Mouse (Mus musculus): Measurements from ENCODE around the gene Myoc.
"Not testable (repeated sequence)": the region's sequence is repeated elsewhere in the genome, so short reads cannot be mapped to it uniquely, and the experiment has no call there.

Gene Myoc

DNA sequence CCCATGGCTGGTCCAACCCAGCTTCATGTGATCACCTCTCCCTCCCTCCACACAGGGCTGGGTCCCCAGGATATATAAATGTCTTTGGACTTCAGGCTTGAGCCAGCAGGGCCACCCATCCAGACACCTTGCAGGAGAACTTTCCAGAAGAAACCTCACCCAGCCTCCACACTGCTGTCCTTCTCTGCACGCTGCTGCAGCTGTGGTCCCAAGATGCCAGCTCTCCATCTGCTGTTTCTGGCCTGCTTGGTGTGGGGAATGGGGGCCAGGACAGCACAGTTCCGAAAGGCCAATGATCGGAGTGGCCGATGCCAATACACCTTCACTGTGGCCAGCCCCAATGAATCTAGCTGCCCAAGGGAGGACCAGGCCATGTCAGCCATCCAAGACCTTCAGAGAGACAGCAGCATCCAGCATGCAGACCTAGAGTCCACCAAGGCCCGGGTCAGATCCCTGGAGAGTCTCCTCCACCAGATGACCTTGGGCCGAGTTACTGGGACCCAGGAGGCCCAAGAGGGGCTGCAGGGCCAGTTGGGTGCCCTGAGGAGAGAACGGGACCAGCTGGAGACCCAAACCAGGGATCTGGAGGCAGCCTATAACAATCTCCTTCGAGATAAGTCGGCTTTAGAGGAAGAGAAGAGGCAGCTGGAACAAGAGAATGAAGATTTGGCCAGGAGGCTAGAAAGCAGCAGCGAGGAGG, at the start of gene Myoc:
Gene Myoc, plus strand, starts transcription at position 105 of the 700 bp plus-strand sequence.
- in situ Hi-C loops (cut with MboI, MseI) = loop anchor here (10.0 kb wide), 1 partner anchor 174 kb away; no protein-coding TSS in a partner anchor

GRCm38 (mm10) chr1:162589443-162589842, 49.5 kb upstream of the Myoc start:
- in situ Hi-C loops (cut with MboI, MseI) = loop anchor here (10.0 kb wide), 1 partner anchor 1345 kb away; no protein-coding TSS in a partner anchor

DNA sequence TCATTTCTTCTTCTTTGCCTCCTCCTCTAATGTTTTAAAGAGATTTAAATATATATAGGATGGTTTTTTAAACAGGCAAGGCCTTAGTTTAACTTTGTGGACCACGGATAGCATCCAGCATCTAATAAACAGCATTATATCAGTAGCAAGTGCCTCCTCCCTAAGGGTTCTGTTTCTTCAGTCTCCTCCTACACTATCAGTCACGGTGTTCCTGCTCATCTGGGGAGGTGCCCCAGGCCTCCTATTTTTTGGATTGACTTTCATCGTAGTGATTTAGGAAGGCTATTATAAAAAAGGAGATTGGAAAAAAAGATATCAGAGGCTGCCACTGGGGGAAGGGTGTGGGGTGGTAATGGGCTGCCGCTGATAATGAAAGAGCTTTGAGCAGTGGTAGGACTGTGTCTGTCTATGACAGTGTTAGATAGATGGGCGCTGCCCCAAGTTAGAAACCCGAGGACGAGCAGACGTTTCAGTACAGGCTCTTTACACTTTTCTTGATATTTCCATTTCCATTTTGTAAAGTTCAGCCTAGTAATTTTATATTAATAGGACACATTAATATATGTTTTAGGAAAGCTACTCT, 48.4 kb upstream of the Myoc start:
- in situ Hi-C loops (cut with MboI, MseI) = no loop called here

GRCm38 (mm10) chr1:162597379-162598102, 41.4 kb upstream of the Myoc start:
- in situ Hi-C loops (cut with MboI, MseI) = no loop called here

- in situ Hi-C loops (cut with MboI, MseI) = no loop called here
These were observed 39.3 kb upstream of the Myoc start for GRCm38 (mm10) chr1:162599617-162600016.

GRCm38 (mm10) chr1:162601288-162601687, 37.7 kb upstream of the Myoc start:
- in situ Hi-C loops (cut with MboI, MseI) = no loop called here

GRCm38 (mm10) chr1:162608127-162608526, 30.8 kb upstream of the Myoc start:
- in situ Hi-C loops (cut with MboI, MseI) = no loop called here

- in situ Hi-C loops (cut with MboI, MseI) = no loop called here
These were observed 29.2 kb upstream of the Myoc start for GRCm38 (mm10) chr1:162609633-162610250.

- in situ Hi-C loops (cut with MboI, MseI) = no loop called here
These were observed 27.8 kb upstream of the Myoc start for GRCm38 (mm10) chr1:162611191-162611590.

GRCm38 (mm10) chr1:162615511-162615910, 23.4 kb upstream of the Myoc start:
- in situ Hi-C loops (cut with MboI, MseI) = no loop called here

DNA sequence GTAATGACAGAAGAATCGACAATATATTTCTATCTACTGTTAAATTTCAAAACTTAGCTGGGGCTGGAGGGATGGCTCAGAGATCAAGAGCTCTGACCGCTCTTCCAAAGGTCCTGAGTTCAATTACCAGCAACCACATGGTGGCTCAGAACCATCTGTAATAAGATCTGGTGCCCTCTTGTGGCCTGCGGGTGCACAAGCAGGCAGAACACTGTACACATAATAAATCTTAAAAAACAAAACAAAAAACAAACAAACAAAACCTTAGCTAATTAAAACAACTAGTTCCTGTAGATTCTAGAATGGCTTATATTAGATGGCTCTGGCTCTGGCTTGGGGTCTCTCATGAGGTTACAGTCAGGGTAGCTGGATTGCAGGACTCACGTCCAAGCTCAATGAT, 18.5 kb upstream of the Myoc start:
- in situ Hi-C loops (cut with MboI, MseI) = loop anchor here (5.0 kb wide), 1 partner anchor 37 kb away; the partner anchor contains the start of gene Myocos

DNA sequence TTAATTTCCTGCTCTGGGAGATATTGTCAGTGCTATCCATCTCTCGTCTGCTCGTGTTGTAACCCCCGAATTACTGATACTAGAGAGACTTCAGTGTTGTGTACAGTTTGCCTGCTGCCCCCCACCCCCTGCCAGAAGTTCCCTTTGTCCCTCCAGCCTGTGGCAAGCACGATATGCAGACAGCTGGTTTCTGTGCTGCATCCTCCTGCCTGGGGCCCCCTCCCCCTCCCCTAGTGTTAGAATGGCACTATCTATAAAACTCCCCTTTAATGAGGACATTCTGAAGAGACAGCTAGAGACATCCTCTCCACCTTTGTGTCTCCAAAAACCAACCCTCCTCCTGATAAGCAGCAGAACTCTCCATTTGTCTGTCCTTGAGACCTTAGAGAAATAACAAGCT, 15.1 kb upstream of the Myoc start:
- in situ Hi-C loops (cut with MboI, MseI) = loop anchor here (5.0 kb wide), 1 partner anchor 33 kb away; the partner anchor contains the start of gene Myocos

DNA sequence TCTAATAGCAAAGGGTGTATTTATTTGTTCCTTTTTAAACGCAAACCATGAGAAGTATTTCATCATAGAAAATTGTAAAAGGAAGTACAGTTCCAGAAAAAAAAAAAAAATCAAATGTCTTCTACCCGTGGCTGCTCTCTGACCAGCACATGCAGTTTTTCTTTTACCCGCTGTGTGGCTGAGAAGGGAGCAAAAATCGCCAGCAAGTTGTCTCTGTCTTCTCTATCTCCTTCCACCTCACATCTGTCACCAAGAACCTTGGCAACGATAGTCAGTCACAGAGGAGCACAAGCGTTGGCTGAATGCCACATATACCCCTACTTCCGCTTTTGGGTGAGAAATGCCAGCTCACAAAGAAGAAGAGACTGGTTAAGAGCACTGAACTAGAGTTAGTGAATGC, 13.7 kb upstream of the Myoc start:
- in situ Hi-C loops (cut with MboI, MseI) = no loop called here

DNA sequence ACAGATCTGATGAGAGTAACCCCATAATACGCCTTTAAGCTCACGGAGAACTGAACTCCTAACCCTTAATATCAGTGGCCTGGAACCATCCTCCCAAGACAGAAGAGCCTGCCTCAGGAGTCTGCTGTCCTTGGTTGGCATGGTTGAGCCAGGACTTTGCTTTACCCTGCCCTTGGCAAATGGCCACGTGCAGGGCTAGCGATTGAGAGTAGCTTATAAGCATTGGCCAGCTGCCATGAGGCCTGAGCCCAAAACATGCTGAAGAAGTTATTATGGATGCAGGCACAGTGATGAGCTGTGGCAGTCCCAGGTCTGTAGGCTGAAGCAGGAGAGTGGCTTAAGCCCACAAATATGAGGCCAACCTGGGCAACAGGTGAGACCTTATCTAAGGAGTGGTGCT, 11.1 kb upstream of the Myoc start:
- in situ Hi-C loops (cut with MboI, MseI) = not testable (repeated sequence)

DNA sequence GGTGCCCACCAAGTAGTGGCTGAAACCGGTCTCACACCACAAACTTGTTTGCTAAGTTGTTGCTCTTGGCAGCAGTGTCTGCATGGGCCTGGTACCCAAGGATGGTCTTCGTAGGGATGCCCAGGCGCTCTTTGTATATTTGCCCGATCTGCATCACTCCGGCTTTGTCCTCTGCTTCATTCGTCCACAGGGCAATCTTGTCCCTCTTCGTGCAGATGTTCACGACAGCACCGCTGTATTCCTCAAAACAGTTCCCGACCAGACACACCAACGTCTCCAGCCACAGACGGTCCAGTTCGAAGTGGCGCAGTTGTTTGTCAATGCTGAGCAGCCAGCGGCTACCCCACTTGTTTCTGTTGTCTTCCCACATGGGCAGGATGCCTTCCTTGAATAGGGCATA, 10.6 kb upstream of the Myoc start:
- in situ Hi-C loops (cut with MboI, MseI) = not testable (repeated sequence)

GRCm38 (mm10) chr1:162635291-162635931, 3.5 kb upstream of the Myoc start:
- in situ Hi-C loops (cut with MboI, MseI) = loop anchor here (10.0 kb wide), 1 partner anchor 171 kb away; no protein-coding TSS in a partner anchor

DNA sequence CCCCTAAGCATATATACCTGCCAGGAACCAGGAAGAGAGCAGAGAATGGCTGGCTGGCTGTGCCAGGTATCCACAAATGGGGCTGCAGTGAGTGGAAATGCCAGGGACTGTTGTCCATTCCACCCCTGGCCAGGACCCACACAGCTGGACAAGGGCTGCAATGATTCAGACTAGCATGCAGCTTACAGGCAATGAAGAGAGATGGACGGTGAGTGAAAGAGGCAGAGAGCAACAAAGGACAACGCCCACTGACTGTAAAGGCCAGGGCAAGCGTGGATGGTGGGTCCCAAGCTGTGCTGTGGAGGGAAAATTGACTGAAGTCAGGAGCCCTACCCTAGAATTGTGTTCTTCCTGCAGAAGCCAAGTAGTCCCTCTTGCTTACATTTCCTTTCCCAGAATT, 2.4 kb upstream of the Myoc start:
- in situ Hi-C loops (cut with MboI, MseI) = loop anchor here (10.0 kb wide), 1 partner anchor 172 kb away; no protein-coding TSS in a partner anchor

DNA sequence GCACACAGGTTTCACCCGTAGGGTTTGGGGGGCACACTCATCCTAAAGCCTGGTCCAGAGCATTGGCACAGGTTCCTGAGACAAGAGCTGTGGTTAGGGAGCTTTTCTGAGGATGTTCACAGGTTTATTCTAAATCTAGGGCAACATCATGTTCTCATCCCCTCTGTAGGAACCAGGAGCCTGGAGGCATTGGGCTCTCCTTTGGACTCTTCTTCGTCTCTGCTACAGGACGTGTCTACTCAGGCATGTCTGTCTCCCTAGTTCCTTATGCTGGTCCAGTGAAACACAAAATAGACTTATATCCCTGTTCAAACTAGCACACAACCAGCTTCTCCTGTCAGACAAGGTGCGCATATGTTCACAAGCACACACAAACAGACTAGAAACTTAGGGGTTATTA, 420 bp upstream of the Myoc start:
- in situ Hi-C loops (cut with MboI, MseI) = loop anchor here (10.0 kb wide), 1 partner anchor 174 kb away; no protein-coding TSS in a partner anchor

GRCm38 (mm10) chr1:162639861-162640260, 906 bp downstream of the Myoc start:
- in situ Hi-C loops (cut with MboI, MseI) = loop anchor here (10.0 kb wide), 1 partner anchor 175 kb away; no protein-coding TSS in a partner anchor

DNA sequence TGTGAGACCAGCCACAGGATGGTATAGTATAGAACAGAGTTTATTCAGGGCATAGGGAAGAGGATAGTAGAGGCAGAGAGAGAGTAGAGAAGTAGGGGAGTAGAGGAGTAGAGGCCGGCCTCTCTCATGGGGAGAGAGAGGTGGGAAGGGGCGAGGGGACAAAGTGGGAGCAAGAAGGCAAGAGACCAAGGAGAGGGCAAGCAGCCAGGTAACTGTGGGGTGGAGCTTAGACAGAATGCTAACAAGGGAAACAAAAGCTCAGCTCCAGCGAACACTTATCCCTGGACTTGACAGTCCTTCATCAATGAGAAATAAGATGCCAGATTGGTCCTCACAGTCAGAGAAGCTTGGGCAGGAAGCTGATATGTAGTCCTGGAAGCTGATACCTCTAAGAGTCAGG, 3.6 kb downstream of the Myoc start:
- in situ Hi-C loops (cut with MboI, MseI) = no loop called here

- in situ Hi-C loops (cut with MboI, MseI) = no loop called here
These were observed 4.8 kb downstream of the Myoc start for GRCm38 (mm10) chr1:162643752-162644151.
